Mouse (Mus musculus) spleen, postnatal 4 days (tissue): ENCODE data around the gene Naa15.
A peak's percentile ranks its signal among the peaks of the same experiment; 100 is the strongest.
"Not testable (repeated sequence)": the region's sequence is repeated elsewhere in the genome, so short reads cannot be mapped to it uniquely, and the experiment has no call there.

Source experiments
- DNase-seq, 2 experiments: peaks; one replicate each; pipeline ENCODE4 v3.0.0; 2022; ENCODE audit warnings: low spot score in 2 of 2

Naa15 gene

DNA sequence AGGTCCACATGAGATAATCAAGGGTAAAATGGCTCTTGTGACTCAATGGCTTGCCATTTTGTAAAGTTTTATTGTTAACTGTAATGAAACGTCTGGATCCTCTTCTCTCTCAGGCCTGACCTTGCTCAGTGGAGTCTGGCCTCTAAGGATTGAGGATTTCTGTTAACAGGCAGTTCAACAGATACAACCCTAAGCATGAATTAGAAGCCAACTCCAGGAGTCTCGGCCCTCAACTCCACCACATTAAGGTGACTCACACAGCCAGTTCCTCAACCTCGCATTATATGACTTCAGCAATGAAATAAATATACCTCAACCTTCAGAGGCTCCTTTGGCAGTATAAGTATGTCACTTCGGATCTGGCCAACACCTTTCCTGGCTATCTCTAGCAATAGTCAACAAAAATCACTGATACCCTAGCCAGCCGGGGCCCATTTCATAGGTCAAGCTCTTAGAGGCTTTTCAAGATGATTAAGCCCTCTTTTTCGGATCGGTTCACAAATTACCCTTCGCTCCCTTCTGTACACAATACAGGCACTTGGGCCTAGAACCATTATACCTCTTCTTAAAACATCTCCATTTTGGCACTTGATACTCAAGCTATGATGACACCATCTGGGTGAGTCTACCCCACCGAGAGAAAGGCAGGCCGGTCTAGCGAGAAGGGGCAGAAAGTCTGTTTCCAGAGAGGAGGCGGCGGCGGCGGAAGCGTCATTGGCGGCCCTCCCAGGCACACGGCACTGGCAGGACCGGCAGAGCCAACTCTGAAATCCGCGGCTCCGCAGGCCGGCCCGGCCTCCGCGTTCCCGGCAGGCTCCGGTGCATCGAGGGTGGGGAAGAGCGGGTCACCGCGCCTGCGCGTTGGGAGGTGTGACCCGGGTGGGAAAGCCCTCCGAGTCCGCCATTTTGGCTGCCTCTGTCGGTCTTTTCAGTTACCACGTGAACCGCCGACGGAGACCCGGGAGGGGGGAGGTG is at the start of gene Naa15:
Gene Naa15 (plus strand): TSS at position 51 of the 975 bp plus-strand sequence.
- peak; percentile 95 to 98 for DNase-seq

DNA sequence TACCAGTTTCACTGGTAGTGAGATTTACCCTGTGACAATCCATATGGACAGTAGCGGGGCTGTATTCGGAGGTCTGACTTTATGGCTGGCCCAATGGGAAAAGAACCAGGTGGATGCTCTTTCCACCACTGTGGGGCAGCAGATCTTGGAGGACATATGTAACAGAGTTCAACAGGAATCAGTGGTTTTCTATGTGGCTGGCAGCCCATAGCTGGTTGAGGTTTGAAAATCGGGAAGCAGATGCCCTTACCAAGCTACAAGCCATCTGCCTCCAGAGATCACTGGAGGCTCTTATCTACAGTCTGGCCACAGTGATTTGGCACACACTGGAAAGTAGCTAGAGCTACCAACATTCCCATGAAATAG is 49.4 kb upstream of the Naa15 start:
- DNase-seq, result no peak

DNA sequence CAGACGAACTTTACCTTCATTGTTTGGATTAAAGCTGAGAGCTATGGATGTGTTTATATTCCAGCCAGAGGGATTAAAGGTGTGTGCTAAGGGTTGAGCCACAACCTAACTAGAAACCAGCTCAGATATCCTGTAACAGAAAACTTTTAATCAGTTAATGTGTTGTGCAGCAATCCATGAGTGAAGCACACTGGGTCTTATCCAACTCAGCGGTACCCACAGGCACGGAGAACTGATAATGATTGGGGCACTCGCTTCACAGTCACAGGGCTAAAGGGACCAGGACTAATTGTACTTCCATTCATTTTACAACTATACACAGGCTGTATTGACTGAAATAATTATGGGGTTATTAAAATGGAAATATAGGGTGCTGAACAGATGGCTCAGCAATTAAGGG is 48.0 kb upstream of the Naa15 start:
- DNase-seq, result no peak

DNA sequence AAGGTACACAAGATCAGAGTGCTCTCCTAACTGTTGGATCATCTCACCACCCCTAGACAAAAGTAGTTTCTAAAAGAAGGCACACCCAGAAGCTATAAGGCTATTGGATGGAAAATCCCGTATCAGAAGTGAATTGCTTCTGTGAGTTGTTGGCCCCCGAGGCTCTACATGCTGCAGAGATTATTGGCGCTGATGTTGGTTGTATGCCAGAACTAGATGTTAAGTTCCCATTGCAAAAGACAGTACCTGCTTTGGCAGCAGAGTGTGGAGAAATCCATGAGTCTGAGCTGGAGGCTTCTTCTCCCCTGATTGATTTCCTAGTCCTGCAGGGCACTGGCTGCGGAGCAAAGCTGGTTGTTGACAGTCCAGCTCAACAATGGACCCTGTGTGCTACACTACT is 46.9 kb upstream of the Naa15 start:
- DNase-seq, result no peak

DNA sequence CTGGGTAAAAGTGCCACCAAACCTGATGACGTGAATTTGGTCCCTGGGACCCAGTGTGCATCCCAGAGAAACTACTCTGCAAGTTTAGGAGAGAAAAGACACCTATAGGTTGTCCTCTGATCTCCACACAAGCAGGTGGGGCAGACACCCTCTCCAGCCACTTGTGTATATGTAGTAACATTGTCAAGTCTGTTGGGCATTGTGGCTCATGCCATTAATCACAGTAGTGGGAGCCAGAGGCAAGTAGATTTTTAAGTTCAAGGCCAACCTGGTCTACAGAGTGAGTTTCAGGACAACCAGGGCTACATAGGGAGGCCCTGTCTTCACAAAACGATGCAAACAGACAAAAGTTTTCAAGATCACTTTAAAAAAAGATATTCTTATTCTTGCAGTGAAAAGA is 43.1 kb upstream of the Naa15 start:
- no peak for DNase-seq

DNA sequence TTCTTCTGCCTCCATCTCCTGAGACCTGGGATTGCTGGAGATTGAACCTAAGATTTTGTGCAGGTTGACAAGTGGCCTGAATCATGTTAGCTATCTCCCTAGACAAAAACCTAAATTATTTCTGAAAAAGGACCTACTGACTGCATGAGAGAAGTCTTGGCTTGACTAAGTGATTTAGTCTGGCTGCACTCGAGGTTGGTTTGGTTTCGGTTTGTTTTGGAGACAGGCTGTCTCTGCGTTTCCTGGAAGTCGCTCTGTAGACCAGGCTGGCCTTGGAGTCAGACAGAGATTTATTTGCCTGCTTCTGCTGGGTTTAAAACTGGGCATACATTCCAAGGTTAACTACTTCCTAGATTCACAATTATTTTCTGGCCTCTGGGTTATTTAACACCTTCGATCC is 42.1 kb upstream of the Naa15 start:
- no peak for DNase-seq

DNA sequence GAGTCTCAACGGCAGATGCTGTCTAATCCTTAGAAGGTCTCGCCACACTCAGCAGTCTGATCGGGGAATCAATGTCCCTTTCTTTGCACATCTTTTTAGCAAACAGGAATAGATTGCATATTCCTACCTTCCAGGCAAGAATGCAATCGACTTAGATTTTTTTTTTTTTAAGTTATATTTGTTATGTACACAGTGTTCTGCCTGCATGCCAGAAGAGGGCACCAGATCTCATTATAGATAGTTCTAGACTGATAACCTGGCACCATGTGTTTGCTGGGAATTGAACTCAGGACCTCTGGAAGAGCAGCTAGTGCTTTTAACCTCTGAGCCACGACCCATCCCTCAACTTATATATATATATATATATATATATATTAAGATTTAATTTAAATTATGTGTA is 41.4 kb upstream of the Naa15 start:
- no peak for DNase-seq

DNA sequence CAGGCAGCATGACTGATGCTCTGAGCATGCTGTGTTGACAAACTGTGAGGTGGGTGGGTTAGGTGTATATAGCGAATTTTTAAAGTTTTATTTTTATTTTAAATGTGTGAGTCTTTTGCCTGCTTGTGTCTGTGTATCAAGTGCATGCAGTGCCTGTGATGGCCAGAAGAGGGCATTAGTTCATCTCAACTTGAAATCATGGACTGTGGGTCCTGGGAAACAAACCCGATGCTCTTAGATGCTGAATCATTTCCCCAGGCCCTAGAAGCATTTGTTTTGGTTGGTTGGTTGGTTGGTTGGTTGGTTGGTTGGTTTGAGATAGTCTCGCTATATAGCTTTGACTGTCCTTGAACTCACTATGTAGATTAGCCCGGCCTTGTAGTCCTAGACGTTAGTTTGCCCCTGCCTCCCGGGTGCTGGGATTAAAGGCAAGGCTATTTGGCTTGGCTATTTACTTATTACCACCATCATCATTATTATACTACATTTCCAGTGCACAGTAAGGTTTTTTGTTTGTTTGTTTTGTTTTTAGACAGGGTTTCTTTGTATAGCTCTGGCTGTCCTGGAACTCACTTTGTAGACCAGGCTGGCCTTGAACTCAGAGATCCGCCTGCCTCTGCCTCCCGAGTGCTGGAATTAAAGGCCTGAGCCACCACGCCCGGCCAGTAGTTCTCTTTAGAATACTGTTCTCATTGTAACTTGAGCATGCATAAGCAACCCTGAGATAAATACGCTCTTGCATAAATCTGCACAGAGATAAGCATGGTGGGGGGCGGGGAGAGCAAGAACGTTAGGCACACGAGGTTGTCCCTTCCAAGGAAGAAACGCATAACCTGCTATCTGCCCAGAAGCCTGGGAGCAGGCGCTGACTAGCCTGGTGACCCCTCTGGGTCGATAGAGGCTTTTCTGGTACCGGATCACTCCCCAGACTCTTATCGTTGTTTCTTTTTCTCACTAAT is 39.4 kb upstream of the Naa15 start:
- DNase-seq, result peak; percentile 58 to 77

DNA sequence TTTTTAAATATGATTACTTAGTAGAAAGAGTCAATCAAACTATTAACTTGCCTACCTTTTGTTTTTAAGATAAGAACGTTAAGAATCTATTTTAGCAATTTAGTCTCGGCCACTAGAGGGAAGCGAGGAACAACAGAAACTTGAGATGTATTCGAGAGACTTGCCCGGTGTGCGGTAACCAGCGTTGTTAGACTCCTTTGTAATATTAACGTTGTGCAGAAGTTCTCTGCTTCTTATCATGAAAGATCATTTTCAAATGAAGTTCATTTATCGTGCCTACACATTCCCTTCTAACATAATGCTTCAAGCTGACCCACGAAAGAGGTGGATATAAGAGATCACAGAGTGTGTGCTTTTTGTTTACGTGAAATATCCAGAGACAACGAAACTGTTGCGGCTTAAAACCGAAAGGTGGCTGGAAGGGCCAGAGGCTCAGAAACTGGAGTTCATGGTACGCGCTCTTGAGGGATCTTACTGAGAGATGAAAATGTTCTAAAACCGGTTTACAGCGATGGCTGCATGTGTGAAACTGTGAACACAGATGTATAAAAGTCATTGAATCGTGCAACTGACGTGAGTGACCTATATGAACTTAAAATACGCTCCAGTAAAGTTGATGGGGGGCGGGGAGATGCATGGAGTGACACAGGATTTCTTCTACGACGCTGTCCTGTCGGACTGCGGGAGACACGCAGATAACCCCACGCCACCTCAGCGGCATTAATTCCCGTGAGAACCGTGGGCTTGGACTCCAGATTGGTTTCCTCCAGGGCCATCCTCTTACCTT is 36.9 kb upstream of the Naa15 start:
- DNase-seq, result no peak

DNA sequence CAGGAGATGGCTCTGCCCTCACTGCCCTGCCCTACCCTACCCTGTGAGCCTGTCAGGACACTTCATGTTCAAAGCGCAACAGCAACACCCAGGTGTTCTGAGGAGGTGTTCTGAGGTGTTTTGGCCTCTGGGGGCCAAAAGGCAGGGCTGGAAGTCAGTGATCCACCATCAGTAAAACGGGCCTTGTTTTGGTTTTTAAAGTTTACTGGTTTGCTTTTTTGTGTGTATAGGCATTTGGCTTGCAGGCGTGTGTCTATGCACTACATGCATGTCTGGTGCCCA is 36.3 kb upstream of the Naa15 start:
- DNase-seq, result no peak

DNA sequence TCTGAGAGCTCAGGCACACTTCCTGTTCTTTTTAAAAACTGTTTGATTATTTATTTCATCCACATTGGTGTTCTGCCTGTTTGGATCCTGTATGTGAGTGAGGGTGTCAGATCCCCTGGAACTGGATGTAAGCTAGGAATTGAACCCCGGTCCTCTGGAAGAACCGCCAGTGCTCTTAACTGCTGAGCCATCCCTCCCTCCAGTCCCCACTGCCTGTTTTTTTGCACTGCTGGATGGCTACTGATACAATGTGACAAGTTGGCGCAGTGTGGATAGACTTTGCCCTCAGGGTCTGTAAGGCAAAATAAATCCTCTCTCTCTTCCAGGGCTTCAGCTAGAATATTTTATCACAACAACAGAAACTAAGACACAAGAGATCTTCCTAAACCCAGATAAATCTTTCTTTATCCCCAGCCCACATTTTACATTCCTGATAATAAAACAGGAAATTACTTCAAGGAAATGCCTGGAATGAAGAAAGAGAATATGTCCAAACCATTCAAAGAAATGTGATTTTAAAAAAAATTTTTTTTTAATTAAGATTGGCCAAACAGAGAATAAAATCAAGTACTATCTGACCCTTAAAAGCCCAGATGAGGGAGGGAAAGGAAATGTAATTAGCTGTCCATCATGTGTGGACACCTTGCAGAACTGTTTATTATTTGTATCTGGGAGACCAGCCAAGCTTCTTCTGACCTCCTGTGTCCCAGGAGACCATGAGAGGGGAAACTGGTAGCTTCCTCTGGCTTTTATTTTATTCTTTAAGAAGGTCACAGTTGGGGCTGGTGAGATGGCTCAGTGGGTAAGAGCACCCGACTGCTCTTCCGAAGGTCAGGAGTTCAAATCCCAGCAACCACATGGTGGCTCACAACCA is 34.9 kb upstream of the Naa15 start:
- DNase-seq, result no peak

DNA sequence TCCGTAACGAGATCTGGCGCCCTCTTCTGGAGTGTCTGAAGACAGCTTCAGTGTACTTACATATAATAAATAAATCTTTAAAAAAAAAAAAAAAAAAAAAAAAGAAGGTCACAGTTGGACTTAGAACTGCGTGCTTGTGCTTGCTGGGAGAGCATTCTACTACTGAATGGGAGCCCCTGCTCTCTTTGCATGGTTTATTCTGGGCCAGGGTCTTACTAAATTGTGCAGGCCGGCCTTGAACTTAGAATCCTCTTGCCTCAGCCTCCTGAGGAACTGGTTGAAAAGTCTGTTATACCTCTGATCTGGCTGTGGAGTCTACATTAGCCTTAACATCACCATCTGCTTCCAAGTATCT is 34.3 kb upstream of the Naa15 start:
- DNase-seq, result no peak

DNA sequence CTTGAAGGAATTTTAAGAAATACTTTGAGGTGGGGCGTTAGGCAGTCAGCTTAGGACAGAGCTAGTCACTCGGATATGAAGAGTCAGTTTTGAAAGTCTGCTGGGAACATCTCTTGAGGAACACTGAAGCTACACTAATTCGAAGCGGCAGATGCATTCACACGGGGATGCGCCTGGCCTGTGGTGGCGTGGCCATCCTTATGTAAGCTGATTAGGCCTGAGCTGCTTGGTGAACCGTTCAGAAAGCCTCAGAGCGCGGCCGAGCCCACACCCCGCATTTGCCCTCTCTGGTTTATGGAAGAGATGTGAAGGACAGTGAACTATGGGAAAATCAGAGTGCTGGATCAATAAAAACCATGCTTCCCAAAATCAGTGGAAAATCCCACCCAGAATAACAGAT is 31.5 kb upstream of the Naa15 start:
- DNase-seq, result no peak

DNA sequence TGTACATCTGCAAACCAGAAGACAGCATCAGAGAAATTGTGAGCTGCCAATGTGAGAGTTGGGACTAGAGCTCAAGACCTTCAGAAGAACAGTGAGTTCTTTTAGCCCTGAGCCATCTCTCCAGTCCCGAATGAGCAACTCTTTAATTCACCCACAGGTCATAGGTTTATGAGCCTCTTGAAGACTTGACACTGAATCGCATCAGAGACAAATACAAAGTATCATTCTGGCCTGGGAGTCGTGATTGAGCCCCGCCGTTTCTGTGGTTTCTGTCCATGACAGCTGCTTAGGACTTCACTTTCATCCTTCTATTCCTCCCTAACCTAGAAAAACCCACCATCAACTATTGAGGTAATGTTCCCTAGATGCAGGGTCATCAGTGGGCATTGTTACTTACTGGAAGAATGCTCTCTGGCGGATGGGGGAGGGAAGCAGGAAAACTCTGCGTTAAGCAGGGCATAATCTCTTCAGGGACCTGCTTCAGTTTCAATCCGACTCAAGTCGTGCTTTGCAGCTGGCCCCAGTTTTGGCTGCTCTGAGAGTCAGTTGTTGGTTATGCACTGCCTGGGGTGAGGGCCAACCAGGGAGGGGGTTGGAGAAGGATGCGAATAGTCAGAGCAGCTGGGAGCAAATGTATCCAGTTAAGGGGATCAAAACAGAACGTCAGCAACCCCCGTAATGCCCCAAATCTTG is 28.4 kb upstream of the Naa15 start:
- no peak for DNase-seq

DNA sequence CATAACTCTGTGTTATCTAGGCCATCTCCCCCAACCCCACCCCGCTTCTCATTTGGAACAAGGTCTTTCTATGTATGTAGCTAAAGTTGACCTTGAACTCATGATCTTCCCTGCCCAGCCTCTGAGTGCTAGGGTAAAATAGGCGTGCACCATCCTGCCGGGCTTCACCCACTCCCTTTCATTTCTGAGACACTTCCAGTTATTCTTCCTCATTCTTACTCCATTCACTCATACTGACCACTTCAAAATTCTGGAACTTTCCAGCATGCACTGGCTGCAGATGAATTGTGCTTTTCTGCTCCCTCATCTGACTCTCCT is 27.9 kb upstream of the Naa15 start:
- DNase-seq, result no peak

DNA sequence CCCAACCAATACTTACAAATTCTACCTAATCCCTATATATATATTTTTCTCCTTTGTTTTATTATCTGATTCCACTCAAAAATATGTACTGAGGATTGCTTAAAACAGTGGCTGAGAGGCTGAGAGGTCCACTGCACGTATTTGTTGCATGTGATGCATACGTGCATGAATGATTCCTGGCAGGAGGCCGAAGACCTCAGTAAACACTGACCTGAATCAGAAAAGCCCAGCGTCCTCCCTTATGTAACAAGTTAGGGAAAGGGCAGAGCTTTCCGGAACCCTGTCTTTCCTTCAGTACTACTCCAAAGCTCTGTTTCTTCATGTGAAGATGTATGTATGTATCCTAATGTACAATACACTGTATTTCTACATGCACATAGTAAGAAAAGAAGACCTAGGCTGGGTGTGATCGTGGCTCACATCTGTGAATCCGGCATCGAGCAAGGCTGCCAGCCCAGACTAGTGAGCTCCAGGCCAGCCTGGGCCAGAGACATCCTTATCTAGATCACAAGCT is 27.0 kb upstream of the Naa15 start:
- no peak for DNase-seq

DNA sequence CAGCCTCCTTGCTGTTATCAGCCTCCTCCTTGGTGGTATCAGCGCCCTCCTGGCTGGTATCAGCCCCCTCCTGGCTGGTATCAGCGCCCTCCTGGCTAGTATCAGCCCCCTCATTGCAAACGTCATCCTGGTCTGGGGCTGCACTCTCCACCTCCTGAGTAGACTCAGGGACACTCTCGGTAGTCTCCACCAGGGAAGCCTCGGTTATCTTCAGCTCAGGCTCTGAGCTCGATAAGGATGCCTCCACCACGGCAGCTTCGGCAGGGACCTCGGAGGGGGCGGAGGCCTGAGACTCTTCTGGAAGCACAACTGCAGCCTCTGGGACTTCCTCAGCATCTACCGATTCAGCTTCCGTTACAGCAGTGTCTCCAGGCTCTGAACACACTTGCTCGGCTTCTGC is 26.0 kb upstream of the Naa15 start:
- no peak for DNase-seq

DNA sequence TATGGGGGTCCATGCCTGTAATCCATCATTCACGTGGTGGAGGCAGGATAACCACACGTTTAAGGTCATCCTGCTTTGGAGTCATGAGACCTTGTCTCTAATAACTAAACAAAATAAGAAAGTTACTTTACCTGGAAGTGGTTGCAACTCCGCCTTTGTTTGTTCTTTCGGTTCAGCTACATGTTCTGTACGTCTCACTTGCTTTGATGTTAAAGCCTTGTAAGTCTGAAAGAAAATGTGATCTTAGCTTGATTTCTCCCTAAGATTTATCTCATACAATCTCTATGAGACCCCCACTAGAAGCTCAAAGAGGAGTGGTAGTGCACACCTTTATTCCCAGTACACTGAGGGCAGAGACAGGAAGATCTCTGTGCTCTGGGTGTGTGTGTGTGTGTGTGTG is 23.9 kb upstream of the Naa15 start:
- no peak for DNase-seq

DNA sequence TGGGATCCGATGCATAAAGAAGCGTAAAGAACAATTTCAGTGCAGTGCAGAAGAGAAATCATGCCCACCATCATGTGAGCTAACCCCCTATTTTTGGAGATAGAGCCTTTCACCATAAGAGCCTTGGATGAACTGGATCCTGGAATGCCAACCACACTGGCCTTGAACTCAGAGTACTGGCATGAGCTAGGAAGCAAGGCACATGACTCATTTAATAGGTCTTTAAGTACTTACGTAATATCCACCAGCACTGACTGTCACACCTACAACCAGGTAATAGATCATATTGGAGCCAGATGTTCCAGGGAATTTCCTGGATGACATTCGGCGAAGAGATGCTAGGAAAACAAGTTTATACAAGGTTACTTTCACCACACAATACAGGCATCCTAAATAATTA is 23.4 kb upstream of the Naa15 start:
- DNase-seq, result no peak

DNA sequence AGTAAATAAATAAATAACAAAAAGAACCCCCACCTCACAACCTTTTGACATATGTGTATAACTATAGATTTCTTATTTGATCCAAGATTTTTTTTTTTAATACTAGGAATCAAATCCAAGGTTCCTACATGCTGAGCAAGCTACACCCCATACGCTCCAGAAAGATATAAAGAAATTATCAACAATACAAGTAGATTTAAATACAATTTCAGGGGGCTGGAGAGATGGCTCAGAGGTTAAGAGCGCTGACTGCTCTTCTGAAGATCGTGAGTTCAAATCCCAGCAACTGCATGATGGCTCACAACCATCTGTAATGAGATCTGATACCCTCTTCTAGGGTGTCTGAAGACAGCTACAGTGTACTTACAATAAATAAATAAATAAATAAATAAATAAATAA is 21.9 kb upstream of the Naa15 start:
- DNase-seq, result not testable (repeated sequence)

DNA sequence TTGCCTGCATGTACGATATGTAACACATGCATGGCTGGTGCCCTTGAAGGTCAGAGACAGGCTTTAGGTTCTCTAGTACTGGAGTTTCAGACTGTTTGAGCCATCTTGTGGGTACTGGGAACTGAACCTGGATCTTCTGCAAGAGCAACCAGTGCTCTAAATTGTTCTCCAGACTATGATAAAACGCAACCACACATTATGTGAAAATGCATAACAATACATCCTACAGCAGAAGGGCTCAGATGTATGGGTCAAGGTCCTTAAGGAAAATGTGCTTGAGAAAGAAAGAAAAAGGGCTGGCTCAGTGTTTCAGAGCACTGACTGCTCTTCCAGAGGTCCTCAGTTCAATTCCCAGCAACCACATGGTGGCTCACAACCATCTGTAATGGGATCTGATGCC is 21.3 kb upstream of the Naa15 start:
- no peak for DNase-seq
